Mouse (Mus musculus) bone marrow, adult 2 months (tissue): ENCODE data around the gene Rbm6.

Experiments used
- CTCF ChIP-seq: fragments of 200-500 bp; IDR thresholded peaks from 2 replicates; pipeline ENCODE4 v1.5.1; 2011; ENCODE audit warnings: low read length, control low read depth; ENCODE audit not compliant: control insufficient read depth, insufficient read depth
- POLR2A ChIP-seq: fragments of 200-500 bp; IDR thresholded peaks from 2 replicates; pipeline ENCODE4 v1.6.1; 2011; ENCODE audit warnings: low read depth, mild to moderate bottlenecking, control low read depth, low read length, borderline replicate concordance; ENCODE audit not compliant: control insufficient read depth

DNA sequence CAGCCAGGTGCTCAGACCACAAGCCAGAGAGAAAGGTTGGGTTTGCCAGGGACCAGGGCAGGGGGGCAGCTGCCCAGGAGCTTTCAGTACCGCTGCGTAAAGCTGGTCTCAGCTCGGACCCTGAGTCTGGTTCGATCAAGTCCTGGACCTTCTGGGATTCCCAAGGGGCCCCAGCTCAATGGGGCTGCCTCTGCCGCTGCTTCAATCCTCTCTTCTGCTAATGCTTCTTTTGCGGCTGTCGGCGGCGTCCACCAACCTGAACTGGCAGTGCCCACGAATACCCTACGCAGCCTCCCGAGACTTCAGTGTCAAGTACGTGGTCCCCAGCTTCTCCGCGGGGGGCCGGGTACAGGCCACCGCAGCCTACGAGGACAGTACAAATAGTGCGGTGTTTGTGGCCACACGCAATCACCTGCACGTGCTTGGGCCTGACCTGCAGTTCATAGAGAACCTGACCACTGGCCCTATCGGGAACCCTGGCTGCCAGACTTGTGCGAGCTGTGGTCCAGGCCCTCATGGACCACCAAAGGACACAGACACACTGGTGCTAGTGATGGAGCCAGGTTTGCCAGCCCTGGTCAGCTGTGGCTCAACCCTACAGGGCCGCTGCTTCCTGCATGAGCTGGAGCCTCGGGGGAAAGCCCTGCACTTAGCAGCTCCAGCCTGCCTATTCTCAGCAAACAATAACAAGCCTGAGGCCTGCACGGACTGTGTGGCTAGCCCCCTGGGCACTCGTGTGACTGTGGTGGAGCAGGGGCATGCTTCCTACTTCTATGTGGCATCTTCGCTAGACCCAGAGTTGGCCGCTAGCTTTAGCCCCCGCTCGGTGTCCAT is 34.1 kb upstream of the Rbm6 start:
- TF ChIP-seq CTCF, result no peak
- TF ChIP-seq POLR2A, result no peak
